Mouse (Mus musculus): ENCODE results near the gene Lyl1. TPM values are rescaled to one million over a fixed set of nuclear protein-coding genes. Genes with fewer than 3 reads are reported as not detected.
A peak's percentile ranks its signal among the peaks of the same experiment; 100 is the strongest.

The Lyl1 gene
- polyA plus RNA-seq (2015; fragmentation: Nextera tagmentation; extraction: Ambion mirVana) = 5.6 and 6.0 TPM in 2 replicates

- Histone ChIP-seq H3K4me2 (no peak within 1 kb of the TSS), H3K9me3 (no peaks in the 10 kb centered on the region), H3K36me3 (peaks cover 35% of the 10 kb centered on the region), H3K27me3 (peaks cover 21% of the 10 kb centered on the region), H3K9ac (no peak within 1 kb of the TSS), H3K4me3 (peak within 1 kb of the TSS; percentile 15), H3K27ac (peak within 1 kb of the TSS; percentile 83), H3K4me1 (peaks cover 59% of the 10 kb centered on the region)
- 12% methylated on average over 34 of the region's 34 CpGs for WGBS
- ATAC-seq (ENCODE audit: insufficient number of reproducible peaks, low FRiP score, low TSS enrichment, low read depth) = no peak
Observed at GRCm38 (mm10) chr8:84700941-84701911, at the start of gene Lyl1. Gene Lyl1 (plus strand): TSS chr8:84701457.

GRCm38 (mm10) chr8:84653092-84653631, 48.1 kb upstream of the Lyl1 start:
- Histone ChIP-seq H3K4me1 (peaks cover 47% of the 10 kb centered on the region), H3K4me3 (peak overlapping the region; percentile 4; the same call in 1 of the 2 replicates)
- 28% methylated on average over 9 of the region's 9 CpGs for WGBS

GRCm38 (mm10) chr8:84654597-84654996, 46.7 kb upstream of the Lyl1 start:
- Histone ChIP-seq H3K27ac (peak overlapping the region; percentile 96), H3K9ac (no peak overlapping the region), H3K27me3 (no peaks in the 10 kb centered on the region), H3K4me1 (peaks cover 50% of the 10 kb centered on the region), H3K9me3 (no peaks in the 10 kb centered on the region), H3K4me2 (no peak overlapping the region), H3K4me3 (0 out of 2 replicates have a peak overlapping the region, but pooled peaks have one; percentile 32), H3K36me3 (no peaks in the 10 kb centered on the region)
- no peak for ATAC-seq (ENCODE audit: insufficient number of reproducible peaks, low FRiP score, low TSS enrichment, low read depth)
- WGBS = 34% methylated on average over 4 of the region's 4 CpGs

More at GRCm38 (mm10) chr8:84653092-84653631, 48.1 kb upstream of the Lyl1 start:
- H3K36me3 ChIP-seq = no peaks in the 10 kb centered on the region
- no peaks in the 10 kb centered on the region for H3K27me3 ChIP-seq
- H3K9ac ChIP-seq = no peak overlapping the region
- H3K9me3 ChIP-seq = no peaks in the 10 kb centered on the region
- peak overlapping the region; percentile 76 for H3K27ac ChIP-seq
- H3K4me2 ChIP-seq = 0 out of 2 replicates have a peak overlapping the region, but pooled peaks have one; percentile 14
- ATAC-seq (ENCODE audit: insufficient number of reproducible peaks, low FRiP score, low TSS enrichment, low read depth) = no peak

- Histone ChIP-seq H3K9me3 (no peaks in the 10 kb centered on the region), H3K27ac (peak overlapping the region; percentile 96), H3K4me2 (peak overlapping the region; percentile 63), H3K4me3 (peak overlapping the region; percentile 32), H3K9ac (0 out of 2 replicates have a peak overlapping the region, but pooled peaks have one; percentile 26), H3K27me3 (no peaks in the 10 kb centered on the region), H3K4me1 (peaks cover 55% of the 10 kb centered on the region), H3K36me3 (no peaks in the 10 kb centered on the region)
- 2% methylated on average over 14 of the region's 15 CpGs for WGBS
- peak; percentile 37; the same call in 1 of the 2 replicates for ATAC-seq (ENCODE audit: insufficient number of reproducible peaks, low FRiP score, low TSS enrichment, low read depth)
Observed at GRCm38 (mm10) chr8:84655336-84656190, 45.7 kb upstream of the Lyl1 start.

GRCm38 (mm10) chr8:84656191-84656525, 45.1 kb upstream of the Lyl1 start:
- 1% methylated on average over 10 of the region's 10 CpGs for WGBS
- Histone ChIP-seq H3K27ac (peak overlapping the region; percentile 96), H3K4me3 (peak overlapping the region; percentile 32), H3K9me3 (no peaks in the 10 kb centered on the region), H3K9ac (peak overlapping the region; percentile 27; the same call in 1 of the 2 replicates), H3K4me2 (peak overlapping the region; percentile 63), H3K27me3 (no peaks in the 10 kb centered on the region), H3K36me3 (no peaks in the 10 kb centered on the region), H3K4me1 (peaks cover 60% of the 10 kb centered on the region)
- peak; percentile 20; the same call in 1 of the 2 replicates for ATAC-seq (ENCODE audit: insufficient number of reproducible peaks, low FRiP score, low TSS enrichment, low read depth)

GRCm38 (mm10) chr8:84656641-84657126, 44.6 kb upstream of the Lyl1 start:
- H3K27ac ChIP-seq = peak overlapping the region; percentile 96
- no peaks in the 10 kb centered on the region for H3K9me3 ChIP-seq
- H3K36me3 ChIP-seq = no peaks in the 10 kb centered on the region
- H3K4me2 ChIP-seq = peak overlapping the region; percentile 63
- H3K4me3 ChIP-seq = peak overlapping the region; percentile 32
- H3K9ac ChIP-seq = peak overlapping the region; percentile 27; the same call in 1 of the 2 replicates
- WGBS = under 1% methylated on average over 23 of the region's 23 CpGs
- peaks cover 60% of the 10 kb centered on the region for H3K4me1 ChIP-seq
- peak; percentile 75 for ATAC-seq (ENCODE audit: insufficient number of reproducible peaks, low FRiP score, low TSS enrichment, low read depth)
- H3K27me3 ChIP-seq = no peaks in the 10 kb centered on the region

- Histone ChIP-seq H3K4me3 (peak overlapping the region; percentile 32), H3K9me3 (no peaks in the 10 kb centered on the region), H3K27me3 (no peaks in the 10 kb centered on the region), H3K9ac (no peak overlapping the region), H3K36me3 (no peaks in the 10 kb centered on the region), H3K4me1 (peaks cover 60% of the 10 kb centered on the region), H3K4me2 (peak overlapping the region; percentile 63), H3K27ac (peak overlapping the region; percentile 96)
- ATAC-seq (ENCODE audit: insufficient number of reproducible peaks, low FRiP score, low TSS enrichment, low read depth) = no peak
Observed at GRCm38 (mm10) chr8:84657203-84657602, 44.1 kb upstream of the Lyl1 start.

GRCm38 (mm10) chr8:84657680-84658079, 43.6 kb upstream of the Lyl1 start:
- Histone ChIP-seq H3K4me1 (peaks cover 60% of the 10 kb centered on the region), H3K27ac (peak overlapping the region; percentile 96), H3K4me3 (no peak overlapping the region), H3K27me3 (no peaks in the 10 kb centered on the region), H3K9ac (no peak overlapping the region), H3K36me3 (no peaks in the 10 kb centered on the region), H3K9me3 (no peaks in the 10 kb centered on the region), H3K4me2 (no peak overlapping the region)
- WGBS = 30% methylated on average over 4 of the region's 4 CpGs
- ATAC-seq (ENCODE audit: insufficient number of reproducible peaks, low FRiP score, low TSS enrichment, low read depth) = no peak

- Histone ChIP-seq H3K9ac (no peak overlapping the region), H3K27ac (0 out of 2 replicates have a peak overlapping the region, but pooled peaks have one; percentile 96), H3K4me1 (peaks cover 63% of the 10 kb centered on the region), H3K27me3 (no peaks in the 10 kb centered on the region), H3K36me3 (no peaks in the 10 kb centered on the region), H3K4me3 (no peak overlapping the region), H3K4me2 (no peak overlapping the region), H3K9me3 (no peaks in the 10 kb centered on the region)
- ATAC-seq (ENCODE audit: insufficient number of reproducible peaks, low FRiP score, low TSS enrichment, low read depth) = no peak
- 76% methylated on average over 1 of the region's 1 CpGs for WGBS
Observed at GRCm38 (mm10) chr8:84658951-84659350, 42.3 kb upstream of the Lyl1 start.

GRCm38 (mm10) chr8:84659936-84660818, 41.1 kb upstream of the Lyl1 start:
- 3% methylated on average over 33 of the region's 33 CpGs for WGBS
- Histone ChIP-seq H3K36me3 (no peaks in the 10 kb centered on the region), H3K27me3 (no peaks in the 10 kb centered on the region), H3K4me2 (peak overlapping the region; percentile 72), H3K4me3 (peak overlapping the region; percentile 88), H3K4me1 (peaks cover 56% of the 10 kb centered on the region), H3K27ac (peak overlapping the region; percentile 96), H3K9me3 (no peaks in the 10 kb centered on the region), H3K9ac (peak overlapping the region; percentile 87)
- no peak for ATAC-seq (ENCODE audit: insufficient number of reproducible peaks, low FRiP score, low TSS enrichment, low read depth)
